Mouse (Mus musculus) monocyte, adult 5-6 weeks (primary cell): ENCODE measurements at regions not wholly inside any gene's neighbourhood (a gene's known extent, or its start where the extent isn't known, plus 50 kb on each side); places are given as distances from the start of the nearest gene placed in this dataset.

Experiments
- ATAC-seq: fragments of 153-309, 156-312 bp; replicated peaks from 2 replicates; pipeline ENCODE4 v1.8.0; 2017; ENCODE audit warnings: mild to moderate bottlenecking; ENCODE audit not compliant: low TSS enrichment, insufficient number of reproducible peaks, severe bottlenecking, poor library complexity, low FRiP score

DNA sequence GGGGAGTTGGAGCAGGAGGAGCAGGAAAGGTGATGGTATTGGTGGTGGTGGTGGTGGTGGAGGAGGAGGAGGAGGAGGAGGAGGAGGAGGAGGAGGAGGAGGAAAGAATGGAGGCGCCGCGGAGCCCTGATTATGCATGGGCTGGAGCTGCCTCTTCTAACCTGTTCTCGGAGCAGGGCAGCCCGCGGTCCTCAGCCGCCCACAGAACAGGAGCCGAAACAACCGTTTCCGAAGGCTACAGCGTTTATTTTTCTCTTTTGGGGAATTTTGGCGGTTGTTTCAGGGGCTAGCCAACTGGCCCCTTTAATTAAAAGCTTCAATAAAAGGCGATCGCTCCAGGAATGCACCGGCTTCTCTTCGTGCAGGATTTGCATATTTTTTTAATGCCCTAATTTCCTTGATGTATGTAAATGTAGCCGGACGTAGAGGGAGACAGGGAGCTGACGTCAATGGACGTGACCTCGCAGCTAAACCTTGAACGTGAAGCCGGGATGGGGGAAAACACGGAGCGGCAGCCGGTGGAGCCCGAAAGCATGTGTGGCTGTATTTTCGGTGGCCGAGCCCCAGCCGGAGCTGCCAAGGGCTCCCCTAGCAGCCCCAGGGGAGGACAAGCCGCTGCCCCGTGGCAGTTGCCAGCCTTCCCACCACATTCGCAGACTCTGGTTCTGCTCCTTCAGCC is 225.6 kb downstream of the Mef2c start:
- ATAC-seq, result no peak

- ATAC-seq, result no peak
Measured at GRCm38 (mm10) chr13:83730155-83730712, 226.4 kb downstream of the Mef2c start.

DNA sequence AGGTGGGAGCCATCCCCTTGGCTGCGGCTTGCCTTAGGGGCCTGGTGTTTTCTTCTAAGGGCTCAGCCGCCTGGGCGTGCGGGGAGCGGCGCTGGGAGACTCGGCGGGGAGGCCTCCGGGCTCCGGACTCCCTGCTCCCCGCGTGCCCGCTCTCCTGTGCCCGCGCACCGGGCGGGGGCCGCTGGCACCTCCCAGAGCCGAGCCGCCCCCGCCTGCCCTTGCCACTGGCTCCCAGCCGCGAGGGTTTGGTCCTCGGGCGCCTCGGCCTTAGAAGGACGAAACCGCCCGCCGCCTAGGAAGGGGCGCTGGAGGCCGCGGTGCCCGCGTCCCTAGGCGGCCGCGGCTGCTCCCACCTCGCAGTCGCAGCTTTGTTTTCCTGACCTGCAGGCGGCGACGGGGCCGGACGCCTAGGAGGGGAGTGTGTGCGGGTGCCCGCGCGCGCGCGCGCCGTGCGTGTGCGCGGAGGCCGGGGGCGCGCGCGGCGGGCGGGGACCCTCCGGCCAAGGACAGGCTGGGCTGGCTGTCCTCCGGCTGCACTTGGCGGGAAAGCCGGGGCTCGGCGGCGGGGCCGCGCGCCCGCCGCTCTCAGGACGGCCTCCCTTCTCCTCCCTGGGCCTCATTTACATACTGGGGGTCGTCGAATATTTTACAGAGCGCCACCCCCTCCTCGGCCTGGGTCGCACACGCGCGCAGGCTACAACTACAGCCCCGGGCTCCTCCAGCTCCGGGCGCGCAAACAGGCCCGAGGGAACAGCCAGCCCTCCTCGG is 227.1 kb downstream of the Mef2c start:
- no peak for ATAC-seq

- ATAC-seq, result no peak
Measured at GRCm38 (mm10) chr13:83731481-83732006, 227.7 kb downstream of the Mef2c start.

- ATAC-seq, result 0 out of 2 replicates have a peak, but pooled peaks have one; percentile 25
Measured at GRCm38 (mm10) chr13:83732283-83733121, 228.7 kb downstream of the Mef2c start.

DNA sequence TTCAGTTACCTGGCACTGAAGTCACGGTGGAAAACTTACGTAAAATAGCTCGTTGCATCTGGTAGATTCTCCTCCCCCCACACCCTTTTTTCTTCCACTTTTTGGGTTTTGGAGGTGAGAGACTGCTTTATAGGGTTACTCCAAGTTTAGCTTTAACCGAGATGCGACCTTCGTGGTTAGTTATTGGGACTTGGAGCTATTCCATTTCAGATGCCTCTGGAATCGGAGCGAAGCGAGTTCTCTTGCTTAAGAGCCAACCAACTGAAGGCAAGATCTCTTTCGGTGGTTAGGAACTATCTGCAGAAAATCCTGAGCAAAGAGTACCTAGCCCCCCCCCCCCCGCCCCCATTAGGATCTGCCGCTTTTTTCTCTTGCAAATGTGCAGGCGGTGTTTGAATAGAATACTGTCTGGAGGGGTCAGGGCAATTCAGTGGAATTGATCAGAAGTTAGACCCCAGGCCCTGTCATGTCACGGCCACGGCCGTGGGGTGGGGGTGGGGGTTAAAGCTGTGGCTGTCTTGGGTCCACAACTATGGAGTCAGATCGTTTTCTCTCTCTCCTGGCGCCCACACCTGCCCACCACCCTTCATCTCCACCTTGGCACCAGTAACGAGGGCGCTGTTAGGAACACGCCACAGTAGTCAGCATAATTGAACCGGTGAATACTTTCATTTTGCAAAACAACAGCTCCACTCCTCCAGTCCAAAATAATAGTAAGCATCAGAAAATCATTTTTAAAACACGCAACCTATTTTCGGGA is 229.6 kb downstream of the Mef2c start:
- ATAC-seq, result no peak

GRCm38 (mm10) chr13:83733991-83734610 is 230.3 kb downstream of the Mef2c start:
- ATAC-seq, result no peak

DNA sequence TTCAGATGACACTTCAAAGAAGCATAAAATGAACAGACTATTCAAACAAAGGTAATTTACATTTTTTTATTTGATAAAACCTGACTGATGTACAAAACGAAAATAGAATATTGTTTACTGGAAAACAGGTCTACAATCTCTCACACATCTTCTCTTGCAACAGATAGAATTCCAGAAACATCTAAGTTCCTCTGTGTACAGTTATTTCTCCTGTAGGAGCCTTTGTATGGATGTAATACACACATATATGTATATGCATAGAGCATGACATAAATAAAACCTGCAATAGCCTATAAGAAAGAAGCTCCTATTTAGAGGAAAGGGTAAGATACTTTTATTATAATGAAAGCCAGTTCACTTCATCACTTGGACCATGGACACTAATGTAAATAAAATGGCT is 230.8 kb downstream of the Mef2c start:
- ATAC-seq, result no peak

DNA sequence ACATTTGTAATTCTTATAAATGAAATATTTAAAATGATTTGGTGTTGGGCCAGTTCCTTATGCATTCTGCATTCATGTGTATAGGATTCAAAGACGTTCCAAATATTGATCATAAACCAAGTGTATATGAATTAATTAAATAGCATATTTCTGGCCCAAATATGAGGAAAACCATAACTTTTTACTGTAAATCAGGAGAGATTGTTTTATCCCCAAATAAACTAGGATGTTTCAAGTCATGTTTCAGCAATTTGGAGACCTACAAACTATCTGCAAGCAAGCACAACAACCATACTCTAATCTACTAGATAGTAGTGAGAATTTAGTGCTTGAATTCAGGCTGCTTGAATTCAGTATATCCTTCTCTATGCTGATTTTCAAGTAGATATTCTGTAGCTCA is 231.3 kb downstream of the Mef2c start:
- ATAC-seq, result no peak

- ATAC-seq, result no peak
Measured at GRCm38 (mm10) chr13:83735631-83736475, 232.0 kb downstream of the Mef2c start.

- ATAC-seq, result no peak
Measured at GRCm38 (mm10) chr13:83737031-83737825, 233.4 kb downstream of the Mef2c start.

- no peak for ATAC-seq
Measured at GRCm38 (mm10) chr13:83737826-83738527, 234.1 kb downstream of the Mef2c start.

DNA sequence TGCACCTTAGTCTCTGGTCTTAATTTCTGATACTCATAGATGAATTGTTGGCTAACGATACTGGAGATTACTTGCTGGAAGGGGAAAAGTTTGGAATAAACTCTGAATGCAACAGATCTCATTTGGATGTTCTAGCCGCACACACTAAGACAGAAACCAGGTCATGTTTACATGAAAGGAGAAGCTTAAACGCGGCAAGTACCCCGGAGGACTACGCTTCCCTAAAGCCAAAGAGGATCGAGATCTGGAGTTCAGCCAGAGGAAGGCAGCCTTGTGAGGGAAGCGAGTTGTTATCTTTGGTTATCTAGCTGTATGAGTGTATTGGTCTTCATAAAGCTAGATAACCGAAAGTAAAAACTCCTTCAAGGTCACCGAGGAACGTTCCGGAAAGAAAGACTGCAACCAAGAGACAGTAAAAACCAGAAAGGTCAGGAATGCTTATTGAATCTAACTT is 234.7 kb downstream of the Mef2c start:
- ATAC-seq, result no peak

DNA sequence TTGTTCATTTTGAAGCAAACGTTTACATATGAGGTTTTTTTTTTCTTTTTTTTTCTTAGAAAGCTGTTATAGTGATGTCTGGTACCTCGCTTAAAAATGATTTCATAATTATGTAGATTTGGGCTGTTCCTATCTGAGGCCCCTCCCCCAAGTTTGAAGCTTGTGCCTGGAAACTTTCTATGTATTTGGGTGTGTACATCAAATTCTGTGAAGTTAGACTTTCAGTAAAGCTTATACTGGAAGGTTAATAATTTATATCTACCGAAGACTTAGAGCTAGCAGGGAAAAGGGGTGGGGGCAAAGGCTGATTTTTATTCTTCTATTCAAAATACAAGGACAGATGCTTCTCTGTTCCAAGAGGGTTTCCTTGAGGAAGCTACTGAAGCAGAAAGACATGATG is 235.3 kb downstream of the Mef2c start:
- ATAC-seq, result no peak

DNA sequence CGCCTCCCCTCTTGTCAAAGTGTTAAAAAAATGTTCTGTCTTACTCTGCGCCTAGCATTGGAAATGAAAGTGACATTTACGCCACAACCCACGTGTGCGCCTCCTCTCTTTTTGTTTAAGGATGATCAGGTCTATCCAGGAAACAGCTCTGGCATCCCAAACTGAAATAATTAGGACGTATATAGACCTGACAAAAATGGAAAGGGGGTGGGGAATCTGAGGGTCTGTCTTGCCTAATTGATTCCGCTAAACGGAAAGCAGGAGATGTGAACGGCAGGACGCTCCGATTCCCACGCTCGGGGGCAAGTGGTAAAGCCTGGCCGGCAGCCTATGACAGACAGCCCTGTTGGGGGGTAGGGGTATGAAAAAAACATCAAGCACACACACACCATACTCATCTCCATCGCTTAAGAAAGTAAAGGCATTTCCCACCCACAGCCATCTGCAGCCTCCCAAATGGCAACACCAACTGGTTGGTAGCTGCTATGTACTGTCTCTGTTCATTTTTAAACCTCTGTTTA is 235.8 kb downstream of the Mef2c start:
- ATAC-seq, result no peak
